Mouse (Mus musculus): ENCODE results near the gene Usp30. TPM values are rescaled to one million over a fixed set of nuclear protein-coding genes. Genes with fewer than 3 reads are reported as not detected.

Gene Usp30
- total and polyA plus RNA-seq, 2 experiments from 2014 or later, result 6.3 to 16.0 TPM

DNA sequence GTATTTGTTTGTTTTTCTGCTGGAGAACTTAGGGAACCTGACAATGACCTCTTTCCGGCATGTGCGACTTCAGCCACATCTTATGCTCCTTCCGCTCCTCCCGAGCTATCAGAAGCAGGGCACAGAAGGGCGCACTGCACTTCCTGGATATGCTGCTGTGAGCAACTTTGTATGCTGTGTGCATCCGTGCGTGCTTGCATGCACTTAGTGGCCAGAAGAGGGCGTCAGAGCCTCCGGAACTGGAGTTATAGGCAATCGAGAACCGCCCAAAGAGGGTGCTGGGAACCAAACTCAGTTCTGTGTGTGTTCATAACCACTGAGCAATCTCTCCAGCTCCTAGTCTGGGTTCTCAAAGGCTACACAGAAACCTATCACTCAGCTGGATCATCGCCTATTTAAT is 34.6 kb upstream of the Usp30 start:
- Histone ChIP-seq H3K27me3 (ENCODE audit: control insufficient read depth, insufficient read depth, low read length) (0 out of 2 replicates have a peak, but pooled peaks cover 6% of the 10 kb centered on the region), H3K9me3 (replicated peaks; ENCODE audit: control insufficient read depth, low read length) (no peaks in the 10 kb centered on the region), H3K4me2 (ENCODE audit: low read depth, low read length) (no peak overlapping the region), H3K4me3 (ENCODE audit: low read depth, low read length) (no peak overlapping the region), H3K36me3 (replicated peaks; ENCODE audit: control insufficient read depth, insufficient read depth, low read length) (no peaks in the 10 kb centered on the region), H3K27ac (ENCODE audit: low read depth) (no peak overlapping the region), H3K4me1 (ENCODE audit: control insufficient read depth, insufficient read depth) (no peaks in the 10 kb centered on the region), H3K9ac (replicated peaks; ENCODE audit: low read depth, low read length) (no peak overlapping the region)
- no peak for TF ChIP-seq CTCF (IDR thresholded peaks at IDR 0.05; ENCODE audit: low read depth)
- no peak for TF ChIP-seq EP300 (IDR thresholded peaks at IDR 0.05; ENCODE audit: low read depth)
- WGBS, result 85% methylated on average over 12 of the region's 12 CpGs
- ATAC-seq (ENCODE audit: insufficient read depth, low read depth) (no peak), DNase-seq (ENCODE audit: low spot score) (no peak)

DNA sequence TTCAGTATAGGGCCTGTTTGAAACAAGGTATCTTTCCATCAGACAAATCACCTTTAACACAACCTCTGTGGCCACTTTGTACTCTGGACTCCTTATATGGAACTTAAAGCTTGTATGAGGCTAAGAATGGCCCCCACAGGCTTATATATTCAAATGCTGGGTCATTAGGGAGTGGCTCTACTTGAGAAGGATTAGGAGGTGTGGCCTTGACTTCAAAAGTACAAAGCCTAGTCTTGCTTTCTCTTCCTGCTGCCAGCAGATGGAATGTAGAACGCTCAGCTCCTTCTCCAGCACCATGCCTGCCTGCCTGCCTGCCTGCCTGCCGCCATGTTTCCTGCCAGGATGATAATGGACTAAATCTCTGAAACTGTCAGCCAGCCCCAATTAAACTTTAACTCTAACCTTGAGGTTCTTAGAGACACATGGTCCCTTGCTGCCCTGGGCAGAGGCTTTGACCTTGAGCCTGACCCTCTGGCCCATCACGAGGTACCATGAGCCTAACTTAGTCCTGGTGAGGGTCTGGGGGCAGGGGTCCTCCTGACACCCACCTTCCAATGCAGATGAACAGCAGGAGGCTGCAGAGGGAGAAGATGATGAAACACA is 33.0 kb upstream of the Usp30 start:
- Histone ChIP-seq H3K4me2 (ENCODE audit: low read depth, low read length) (no peak overlapping the region), H3K27me3 (ENCODE audit: control insufficient read depth, insufficient read depth, low read length) (0 out of 2 replicates have a peak, but pooled peaks cover 6% of the 10 kb centered on the region), H3K9ac (replicated peaks; ENCODE audit: low read depth, low read length) (no peak overlapping the region), H3K4me3 (ENCODE audit: low read depth, low read length) (no peak overlapping the region), H3K4me1 (ENCODE audit: control insufficient read depth, insufficient read depth) (no peaks in the 10 kb centered on the region), H3K36me3 (replicated peaks; ENCODE audit: control insufficient read depth, insufficient read depth, low read length) (no peaks in the 10 kb centered on the region), H3K9me3 (replicated peaks; ENCODE audit: control insufficient read depth, low read length) (no peaks in the 10 kb centered on the region), H3K27ac (ENCODE audit: low read depth) (no peak overlapping the region)
- ATAC-seq (ENCODE audit: insufficient read depth, low read depth) (no peak), DNase-seq (ENCODE audit: low spot score) (no peak)
- TF ChIP-seq CTCF (IDR thresholded peaks at IDR 0.05; ENCODE audit: low read depth), result no peak
- 74% methylated on average over 3 of the region's 3 CpGs for WGBS

DNA sequence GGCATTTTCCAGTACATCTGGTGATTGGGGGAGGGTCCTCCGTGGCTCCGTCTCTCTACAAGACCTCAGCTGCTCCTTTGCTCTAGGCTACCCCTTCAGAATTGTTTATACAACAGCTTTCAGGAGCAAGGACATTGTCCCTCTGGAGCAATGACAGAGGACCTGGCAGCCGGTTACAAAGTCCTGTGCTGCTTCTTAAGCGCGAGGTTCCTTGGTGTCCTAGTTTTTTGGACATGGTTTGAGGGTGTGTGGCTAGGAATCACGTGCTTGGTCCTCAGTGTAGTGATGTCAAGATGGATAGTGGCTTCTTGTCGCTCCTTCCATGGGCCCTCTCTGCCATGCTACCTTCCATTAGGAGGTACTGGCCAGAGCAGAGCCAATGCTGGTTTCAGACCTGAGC is 30.9 kb upstream of the Usp30 start:
- DNase-seq (ENCODE audit: low spot score) (no peak), ATAC-seq (ENCODE audit: insufficient read depth, low read depth) (no peak)
- Histone ChIP-seq H3K27me3 (ENCODE audit: control insufficient read depth, insufficient read depth, low read length) (no peaks in the 10 kb centered on the region), H3K4me2 (ENCODE audit: low read depth, low read length) (no peak overlapping the region), H3K27ac (ENCODE audit: low read depth) (no peak overlapping the region), H3K9me3 (replicated peaks; ENCODE audit: control insufficient read depth, low read length) (no peaks in the 10 kb centered on the region), H3K4me3 (ENCODE audit: low read depth, low read length) (no peak overlapping the region), H3K36me3 (replicated peaks; ENCODE audit: control insufficient read depth, insufficient read depth, low read length) (no peaks in the 10 kb centered on the region), H3K9ac (replicated peaks; ENCODE audit: low read depth, low read length) (no peak overlapping the region), H3K4me1 (ENCODE audit: control insufficient read depth, insufficient read depth) (no peaks in the 10 kb centered on the region; the same call in 1 of the 2 replicates)
- TF ChIP-seq CTCF (IDR thresholded peaks at IDR 0.05; ENCODE audit: low read depth) (no peak), EP300 (IDR thresholded peaks at IDR 0.05; ENCODE audit: low read depth) (no peak)
- 73% methylated on average over 7 of the region's 7 CpGs for WGBS

DNA sequence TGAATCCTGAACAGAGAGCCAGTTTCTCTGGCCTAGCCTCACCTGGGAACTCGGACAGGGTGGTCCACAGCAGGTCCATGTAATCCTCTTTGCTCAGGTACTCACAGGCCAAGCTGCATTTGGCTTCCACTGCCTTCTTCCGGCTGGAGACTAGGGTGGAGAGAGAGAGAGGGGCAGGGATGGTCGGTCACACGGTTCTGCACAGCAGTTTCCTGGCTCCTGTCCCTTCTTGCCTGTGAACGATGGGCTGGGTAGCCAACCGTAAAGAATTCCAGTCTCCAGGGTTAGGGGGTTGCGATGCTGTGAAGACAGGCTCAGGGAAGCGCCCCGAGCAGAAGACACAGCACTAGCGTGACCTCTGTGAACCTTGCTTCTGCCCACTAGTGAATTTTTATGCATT is 30.1 kb upstream of the Usp30 start:
- ATAC-seq (ENCODE audit: insufficient read depth, low read depth) (no peak), DNase-seq (ENCODE audit: low spot score) (no peak)
- Histone ChIP-seq H3K27ac (ENCODE audit: low read depth) (no peak overlapping the region), H3K4me1 (ENCODE audit: control insufficient read depth, insufficient read depth) (no peaks in the 10 kb centered on the region; the same call in 1 of the 2 replicates), H3K4me3 (ENCODE audit: low read depth, low read length) (no peak overlapping the region), H3K36me3 (replicated peaks; ENCODE audit: control insufficient read depth, insufficient read depth, low read length) (no peaks in the 10 kb centered on the region), H3K9ac (replicated peaks; ENCODE audit: low read depth, low read length) (no peak overlapping the region), H3K27me3 (ENCODE audit: control insufficient read depth, insufficient read depth, low read length) (no peaks in the 10 kb centered on the region), H3K9me3 (replicated peaks; ENCODE audit: control insufficient read depth, low read length) (no peaks in the 10 kb centered on the region), H3K4me2 (ENCODE audit: low read depth, low read length) (no peak overlapping the region)
- TF ChIP-seq CTCF (IDR thresholded peaks at IDR 0.05; ENCODE audit: low read depth) (no peak), EP300 (IDR thresholded peaks at IDR 0.05; ENCODE audit: low read depth) (no peak)
- WGBS, result 52% methylated on average over 10 of the region's 10 CpGs

DNA sequence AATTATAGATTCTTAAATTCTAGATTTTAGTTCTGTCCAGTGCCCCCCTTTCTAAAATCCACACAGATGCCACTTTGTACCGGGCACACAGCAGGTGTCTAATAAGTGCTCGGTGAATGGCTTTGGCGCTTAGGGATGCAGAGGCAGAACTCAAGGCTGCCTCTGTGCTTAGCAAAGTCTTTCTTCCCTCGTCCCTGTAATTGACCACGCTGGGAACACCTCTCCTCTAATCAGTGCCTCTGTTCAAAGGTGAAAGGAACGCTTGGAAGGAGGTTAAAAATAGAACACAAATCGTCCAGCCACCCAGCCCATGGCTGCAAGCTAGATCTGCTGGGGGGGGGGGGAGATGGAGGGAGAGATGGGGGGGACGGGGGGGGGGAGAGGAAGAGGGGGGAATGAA is 24.8 kb upstream of the Usp30 start:
- Histone ChIP-seq H3K4me2 (ENCODE audit: low read depth, low read length) (no peak overlapping the region), H3K4me3 (ENCODE audit: low read depth, low read length) (no peak overlapping the region), H3K4me1 (ENCODE audit: control insufficient read depth, insufficient read depth) (peaks cover 4% of the 10 kb centered on the region; the same call in 1 of the 2 replicates), H3K36me3 (replicated peaks; ENCODE audit: control insufficient read depth, insufficient read depth, low read length) (no peaks in the 10 kb centered on the region), H3K27me3 (ENCODE audit: control insufficient read depth, insufficient read depth, low read length) (no peaks in the 10 kb centered on the region), H3K9ac (replicated peaks; ENCODE audit: low read depth, low read length) (no peak overlapping the region), H3K27ac (ENCODE audit: low read depth) (no peak overlapping the region), H3K9me3 (replicated peaks; ENCODE audit: control insufficient read depth, low read length) (no peaks in the 10 kb centered on the region)
- WGBS, result 18% methylated on average over 8 of the region's 8 CpGs
- no peak for DNase-seq (ENCODE audit: low spot score)
- no peak for ATAC-seq (ENCODE audit: insufficient read depth, low read depth)
- TF ChIP-seq EP300 (IDR thresholded peaks at IDR 0.05; ENCODE audit: low read depth) (no peak), CTCF (IDR thresholded peaks at IDR 0.05; ENCODE audit: low read depth) (no peak)

DNA sequence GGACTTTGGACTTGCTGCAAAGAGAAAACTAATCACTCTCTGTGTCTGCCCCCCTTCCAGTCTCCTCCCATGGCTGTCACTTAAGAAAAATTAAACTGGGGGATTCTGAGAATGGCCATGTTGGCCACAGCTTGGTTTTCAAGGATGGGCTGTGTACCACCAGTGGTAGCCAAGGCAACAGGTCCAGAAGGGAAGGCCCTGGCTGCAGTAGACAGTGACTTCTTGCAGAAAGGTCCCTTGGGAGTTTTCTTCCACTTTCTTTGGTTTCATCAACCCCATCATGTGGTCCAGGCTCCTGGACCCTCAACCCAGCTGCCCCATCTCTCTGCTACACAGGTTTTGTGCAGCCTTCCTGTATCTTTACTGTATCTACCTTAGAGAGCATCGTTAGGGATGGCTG is 24.4 kb upstream of the Usp30 start:
- Histone ChIP-seq H3K4me3 (ENCODE audit: low read depth, low read length) (no peak overlapping the region), H3K9me3 (replicated peaks; ENCODE audit: control insufficient read depth, low read length) (no peaks in the 10 kb centered on the region), H3K4me2 (ENCODE audit: low read depth, low read length) (no peak overlapping the region), H3K36me3 (replicated peaks; ENCODE audit: control insufficient read depth, insufficient read depth, low read length) (no peaks in the 10 kb centered on the region), H3K27me3 (ENCODE audit: control insufficient read depth, insufficient read depth, low read length) (no peaks in the 10 kb centered on the region), H3K27ac (ENCODE audit: low read depth) (no peak overlapping the region), H3K4me1 (ENCODE audit: control insufficient read depth, insufficient read depth) (peaks cover 4% of the 10 kb centered on the region; the same call in 1 of the 2 replicates), H3K9ac (replicated peaks; ENCODE audit: low read depth, low read length) (no peak overlapping the region)
- ATAC-seq (ENCODE audit: insufficient read depth, low read depth) (no peak), DNase-seq (ENCODE audit: low spot score) (no peak)
- 66% methylated on average over 1 of the region's 1 CpGs for WGBS
- TF ChIP-seq EP300 (IDR thresholded peaks at IDR 0.05; ENCODE audit: low read depth) (no peak), CTCF (IDR thresholded peaks at IDR 0.05; ENCODE audit: low read depth) (no peak)

Data from heart, postnatal 0 days (tissue).